Mouse (Mus musculus): ENCODE measurements around the gene Nfu1. TPM values are rescaled to one million over a fixed set of nuclear protein-coding genes. Genes with fewer than 3 reads are reported as not detected.
"Not testable (repeated sequence)": the region's sequence is repeated elsewhere in the genome, so short reads cannot be mapped to it uniquely, and the experiment has no call there.

Gene Nfu1
- total RNA-seq, 1 experiment from 2014 or later, result 74.2 TPM

DNA sequence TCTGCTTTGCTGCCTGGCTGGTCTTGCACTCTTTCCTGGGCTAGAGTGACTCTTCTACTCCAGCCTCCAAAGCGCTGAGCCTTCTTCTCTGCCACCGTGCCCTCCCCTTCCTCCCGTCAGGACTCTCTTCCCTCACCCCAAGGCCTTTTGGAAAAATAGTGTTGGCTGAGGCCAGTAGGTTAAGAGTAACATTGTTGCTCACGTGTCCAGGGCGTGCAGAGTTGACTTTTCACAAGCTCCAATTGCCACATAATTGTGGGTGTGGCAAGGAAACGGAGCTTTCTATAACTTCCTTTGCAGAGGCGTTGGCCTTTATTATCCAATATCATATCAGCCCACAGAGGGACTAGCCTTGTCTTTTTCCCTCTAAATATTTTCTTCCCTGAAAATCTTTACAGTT is 17.9 kb downstream of the Nfu1 start:
- DNase-seq, result peak; percentile 35

DNA sequence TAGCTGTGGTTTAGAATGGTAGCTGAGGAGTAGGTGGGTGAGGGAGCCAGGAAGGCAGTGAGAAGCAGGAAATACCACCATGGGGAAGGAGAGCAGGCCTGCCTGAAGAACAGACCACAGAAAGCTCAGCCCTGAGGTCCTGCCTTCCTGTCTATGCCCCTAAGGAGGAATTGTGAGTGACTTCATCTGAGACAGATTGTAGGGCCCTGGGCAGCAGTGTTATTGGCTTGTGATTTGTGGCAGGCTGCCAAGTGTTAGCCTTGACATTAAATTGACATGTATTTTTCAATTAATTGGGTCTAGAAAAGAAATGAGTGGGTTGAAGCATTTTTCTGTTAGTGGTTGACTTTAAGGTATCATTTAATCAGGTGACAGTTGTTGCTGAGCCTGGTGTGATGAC is 19.8 kb downstream of the Nfu1 start:
- peak; percentile 19 for DNase-seq

DNA sequence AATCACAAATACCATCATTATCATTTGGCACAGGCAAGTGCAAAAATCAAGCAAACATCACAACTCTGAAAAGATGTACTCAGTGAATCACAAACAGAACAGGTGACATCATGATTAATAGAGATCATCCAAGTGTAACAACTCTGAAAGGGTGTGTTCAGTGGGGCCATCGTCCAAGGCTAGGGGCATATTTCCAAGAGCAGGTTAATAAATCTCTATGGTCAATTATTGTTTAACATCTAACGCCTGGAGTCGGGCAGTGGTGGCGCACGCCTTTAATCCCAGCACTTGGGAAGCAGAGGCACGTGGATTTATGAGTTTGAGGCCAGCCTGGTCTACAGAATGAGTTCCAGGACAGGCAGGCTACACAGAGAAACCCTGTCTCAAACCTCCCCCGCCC is 22.3 kb downstream of the Nfu1 start:
- not testable (repeated sequence) for DNase-seq

DNA sequence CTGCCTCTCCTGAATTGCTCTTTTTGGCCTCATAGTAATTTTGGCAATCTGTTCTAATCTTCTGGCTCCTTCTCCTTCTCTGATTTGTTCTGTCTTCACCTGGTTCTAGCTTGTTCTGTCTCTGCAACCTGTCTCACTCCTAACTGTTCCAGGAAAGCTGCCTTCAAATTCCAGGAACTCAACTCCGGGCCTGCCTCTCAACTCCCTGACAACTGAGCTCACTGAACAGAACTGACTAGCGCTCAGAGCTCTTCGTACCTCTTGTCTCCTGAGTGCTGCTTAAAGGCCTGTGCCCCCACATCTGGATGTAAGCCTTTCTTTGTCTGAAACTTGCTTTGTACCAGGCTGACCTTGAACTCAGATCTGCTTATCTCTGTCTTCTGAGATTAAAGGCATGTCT is 23.4 kb downstream of the Nfu1 start:
- DNase-seq, result no peak

DNA sequence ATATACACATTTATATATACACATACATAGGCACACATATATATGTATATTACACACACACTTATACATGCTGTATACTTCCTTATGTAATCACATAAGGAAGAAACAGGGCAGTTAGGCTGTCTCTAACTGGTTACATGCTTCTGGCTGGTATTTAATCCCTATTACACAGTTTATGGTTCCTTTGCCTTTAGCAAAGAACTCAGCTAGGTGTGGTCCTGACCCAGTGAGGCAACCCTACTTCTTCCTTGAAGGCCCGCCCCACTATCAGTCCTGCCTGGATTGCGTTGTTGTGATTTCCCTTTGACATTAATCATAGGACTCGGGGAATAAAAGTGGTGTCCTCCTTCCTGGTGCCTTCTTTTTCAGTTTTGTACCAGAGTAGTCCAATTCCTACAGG is 25.4 kb downstream of the Nfu1 start:
- DNase-seq, result no peak

DNA sequence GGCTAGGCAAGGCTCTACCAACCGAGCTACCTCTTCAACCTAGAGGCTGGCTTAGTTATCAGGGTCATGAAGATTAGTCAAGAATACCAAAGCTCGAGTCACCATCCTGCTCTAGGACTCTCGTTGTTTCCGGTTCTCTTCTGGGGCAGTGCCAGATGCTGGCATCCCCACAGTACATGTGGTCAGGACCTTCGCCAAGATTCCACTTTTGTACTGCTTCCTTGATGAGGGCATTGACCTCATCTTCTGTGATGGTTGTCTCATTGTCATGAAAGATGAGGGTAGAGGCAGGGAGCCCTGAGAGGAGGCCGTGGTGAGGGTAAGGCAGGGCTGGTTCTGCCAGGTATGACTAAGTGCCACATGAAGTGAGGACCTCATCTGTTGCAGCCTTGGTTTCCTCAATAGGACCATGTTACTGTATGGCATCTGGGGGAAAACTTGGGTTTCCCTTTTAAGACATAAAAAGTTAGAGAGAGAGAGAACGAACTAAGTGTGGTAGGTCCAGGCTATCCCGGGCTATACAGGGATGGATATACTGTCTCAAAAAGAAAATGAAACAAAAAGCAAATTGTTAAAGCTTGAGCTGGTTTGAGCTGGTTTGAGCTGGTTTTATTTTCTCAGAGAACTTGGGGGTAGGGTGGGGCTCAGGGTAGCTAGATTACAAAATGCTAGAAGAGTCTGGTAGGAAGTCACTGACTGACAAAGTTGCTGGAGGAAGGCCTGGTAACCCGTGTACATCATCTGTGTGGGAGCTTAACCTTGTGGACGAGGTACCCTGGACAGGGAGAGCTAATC is 29.0 kb downstream of the Nfu1 start:
- DNase-seq, result peak; percentile 27

DNA sequence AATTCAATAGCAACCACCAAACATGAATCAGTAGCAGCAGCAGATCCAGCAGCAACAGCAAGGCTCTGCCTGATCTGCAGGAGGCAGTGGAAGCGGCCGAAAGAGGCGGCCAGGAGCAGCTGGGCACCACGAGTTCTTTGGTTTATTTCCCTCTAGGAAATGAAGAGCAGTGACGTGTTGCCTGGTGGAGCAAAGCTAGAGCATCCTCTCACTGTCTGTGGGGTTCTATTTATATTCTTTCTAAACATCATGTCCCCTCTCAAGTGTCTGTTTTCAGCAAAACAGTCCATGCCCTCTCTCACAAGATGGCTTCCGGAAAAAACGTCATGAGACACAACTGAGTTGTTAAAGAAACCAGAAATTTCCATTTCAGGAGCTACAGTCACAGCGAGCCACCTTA is 30.1 kb downstream of the Nfu1 start:
- no peak for DNase-seq

DNA sequence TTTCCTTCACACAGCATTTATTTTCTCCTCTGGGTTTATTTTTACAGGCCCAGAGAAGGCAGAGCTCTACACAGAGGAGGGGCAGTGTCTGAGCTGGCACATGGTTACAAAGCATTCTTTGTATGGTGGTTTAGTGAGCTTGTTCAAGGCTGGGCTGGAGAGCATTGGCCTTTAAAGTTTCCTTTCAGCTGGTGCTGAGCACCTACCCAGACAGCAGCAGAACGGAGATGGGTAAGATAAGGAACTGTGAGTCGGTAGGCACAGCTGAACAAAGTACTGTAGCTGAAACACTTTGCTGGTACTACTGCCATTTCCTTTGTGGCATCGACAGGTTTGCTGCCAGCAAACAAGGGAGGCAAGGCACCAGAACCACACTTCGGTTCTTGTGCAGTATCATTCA is 31.9 kb downstream of the Nfu1 start:
- DNase-seq, result no peak

DNA sequence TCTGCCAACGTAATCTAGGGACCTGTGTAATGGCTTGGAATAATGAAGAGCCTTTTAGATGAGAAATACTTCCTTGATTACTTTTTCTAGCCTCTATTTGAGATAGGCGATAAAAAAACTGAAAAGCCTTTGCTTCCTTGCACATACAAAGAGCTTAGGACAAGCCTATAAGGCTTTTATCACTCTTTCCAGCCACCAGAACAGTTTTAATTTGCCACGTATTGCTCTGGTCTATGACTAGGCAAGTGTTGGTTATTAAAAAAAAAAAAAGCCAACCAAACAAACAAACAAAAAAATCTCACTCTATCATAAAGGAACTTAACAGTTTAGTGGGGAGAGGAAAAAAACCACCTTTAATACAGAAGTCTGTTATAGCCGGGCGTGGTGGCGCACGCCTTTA is 32.4 kb downstream of the Nfu1 start:
- DNase-seq, result no peak

DNA sequence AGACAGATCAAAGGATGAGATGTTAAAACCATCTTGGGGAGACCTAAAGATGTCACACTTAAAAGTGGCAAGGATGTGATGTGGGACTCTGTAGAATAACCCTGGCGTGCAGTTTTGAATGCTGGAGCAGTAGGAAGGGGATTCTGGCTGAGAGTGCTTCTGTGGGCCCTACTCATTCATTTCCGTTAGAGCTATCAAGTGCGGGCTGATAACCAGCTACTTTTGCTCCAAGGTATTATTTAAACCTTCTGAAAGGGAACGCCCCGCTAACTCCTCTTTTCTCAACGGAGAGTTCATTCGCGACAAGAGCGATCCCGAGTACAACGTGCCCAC is 32.9 kb downstream of the Nfu1 start:
- no peak for DNase-seq

DNA sequence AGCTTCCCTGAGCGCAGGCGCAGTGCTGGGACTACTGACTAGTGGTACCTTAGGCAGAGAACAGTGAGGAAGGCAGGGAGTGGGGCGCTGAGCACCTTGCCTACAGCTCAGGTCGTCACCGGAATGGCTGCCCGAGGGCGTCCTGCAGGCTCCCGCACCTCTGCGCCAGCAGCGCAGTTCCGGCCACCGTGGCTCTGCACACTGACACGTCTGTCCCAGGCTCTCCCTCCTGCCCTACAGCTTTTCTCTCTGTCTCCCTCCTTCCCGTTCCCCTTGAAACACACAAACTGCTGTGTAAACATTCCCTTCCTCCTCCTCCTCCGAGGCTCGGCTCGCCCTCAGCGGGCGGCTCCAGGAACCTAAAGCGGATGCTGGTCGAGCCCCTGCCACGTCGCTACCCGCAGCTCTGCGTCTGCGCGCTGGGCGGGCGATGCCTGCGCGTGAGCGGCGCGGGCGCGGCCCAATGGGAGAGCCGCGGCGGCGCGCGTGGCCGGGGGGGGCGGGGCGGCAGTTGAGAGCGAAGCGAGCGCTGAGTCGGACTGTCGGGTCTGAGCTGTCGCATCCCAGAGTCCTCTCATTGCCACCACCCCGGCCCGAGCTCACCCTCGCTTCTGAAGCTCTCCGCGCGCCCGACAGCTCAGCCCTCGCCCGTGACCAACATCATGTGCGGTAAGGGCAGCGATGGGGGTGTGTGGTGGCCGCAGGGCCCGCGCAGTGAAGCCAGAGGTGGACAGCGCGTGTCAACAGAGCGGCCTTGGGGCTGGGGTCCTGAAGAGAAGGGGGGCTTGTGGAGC is 33.5 kb downstream of the Nfu1 start, which contains the start of gene Gfpt1:
Gene Gfpt1, plus strand, starts transcription at position 510 of the 794 bp plus-strand sequence.
- DNase-seq, result peak; percentile 98

DNA sequence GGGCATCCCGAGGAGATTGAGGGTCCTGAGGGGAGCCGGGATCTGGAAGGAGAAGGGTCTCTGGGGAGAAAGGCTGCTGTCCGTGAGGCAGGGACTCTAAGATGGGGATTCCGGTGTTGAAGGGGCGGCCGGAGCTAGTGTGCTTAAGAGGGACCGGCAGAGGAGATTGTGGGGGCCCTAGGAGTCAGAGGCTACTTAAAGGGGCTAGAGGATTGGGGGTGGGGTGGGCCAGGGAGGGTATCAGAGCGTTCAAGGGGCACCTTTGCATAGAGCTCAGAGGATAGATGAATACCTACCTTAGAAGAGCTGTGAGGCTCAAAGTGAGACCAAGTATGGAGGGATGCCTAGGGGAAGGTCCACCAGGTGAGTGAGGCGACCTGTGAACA is 34.1 kb downstream of the Nfu1 start:
- DNase-seq, result no peak

DNA sequence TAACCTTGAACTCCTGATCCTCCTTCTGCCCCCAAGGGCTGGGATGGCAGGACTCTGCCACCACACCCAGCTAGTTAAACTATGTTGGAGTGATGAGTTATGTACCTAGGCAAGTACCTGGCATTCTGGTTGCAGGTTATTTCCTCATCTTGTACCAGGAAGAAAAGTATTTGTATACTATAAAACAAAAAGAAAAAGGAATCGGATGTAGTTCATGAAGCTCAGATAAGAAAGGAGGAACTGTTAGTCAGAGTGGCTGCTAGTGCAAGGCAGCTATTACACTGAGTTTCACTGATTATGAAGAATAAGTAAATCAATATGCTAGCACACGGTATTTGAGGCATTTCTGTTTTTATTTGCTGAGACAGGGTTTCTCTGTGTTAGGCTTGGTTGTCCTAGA is 35.9 kb downstream of the Nfu1 start:
- DNase-seq, result no peak

DNA sequence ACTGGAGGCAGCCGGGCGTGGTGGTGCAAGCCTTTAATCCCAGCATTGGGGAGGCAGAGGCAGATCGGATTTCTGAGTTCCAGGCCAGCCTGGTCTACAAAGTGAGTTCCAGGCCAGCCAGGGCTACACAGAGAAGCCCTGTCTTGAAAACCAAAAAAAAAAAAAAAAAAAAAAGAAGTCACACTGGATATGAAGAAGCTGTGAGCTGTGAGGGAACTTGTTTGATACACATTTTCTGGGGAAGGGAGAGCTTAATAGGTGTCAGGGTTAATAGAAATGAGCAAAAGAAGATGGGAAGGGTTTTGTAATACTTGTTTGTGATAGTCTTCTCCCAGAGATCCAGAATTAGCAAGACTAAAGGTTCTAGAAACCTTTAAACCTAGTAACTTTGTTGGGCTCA is 36.5 kb downstream of the Nfu1 start:
- DNase-seq, result no peak

DNA sequence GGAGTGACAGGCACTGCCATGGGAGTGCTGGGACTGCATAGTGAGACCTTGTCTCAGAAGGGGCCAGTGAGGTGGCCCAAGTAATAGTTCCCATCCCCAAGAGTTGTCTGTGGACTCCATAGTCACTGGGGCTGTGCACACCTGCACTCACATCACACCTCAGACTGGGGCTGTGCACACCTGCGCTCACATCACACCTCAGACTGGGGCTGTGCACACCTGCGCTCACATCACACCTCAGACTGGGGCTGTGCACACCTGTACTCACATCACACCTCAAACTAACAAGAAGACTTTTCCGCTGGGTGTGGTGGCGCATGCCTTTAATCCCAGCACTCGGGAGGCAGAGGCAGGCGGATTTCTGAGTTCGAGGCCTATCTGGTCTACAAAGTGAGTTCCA is 39.7 kb downstream of the Nfu1 start:
- DNase-seq, result not testable (repeated sequence)

DNA sequence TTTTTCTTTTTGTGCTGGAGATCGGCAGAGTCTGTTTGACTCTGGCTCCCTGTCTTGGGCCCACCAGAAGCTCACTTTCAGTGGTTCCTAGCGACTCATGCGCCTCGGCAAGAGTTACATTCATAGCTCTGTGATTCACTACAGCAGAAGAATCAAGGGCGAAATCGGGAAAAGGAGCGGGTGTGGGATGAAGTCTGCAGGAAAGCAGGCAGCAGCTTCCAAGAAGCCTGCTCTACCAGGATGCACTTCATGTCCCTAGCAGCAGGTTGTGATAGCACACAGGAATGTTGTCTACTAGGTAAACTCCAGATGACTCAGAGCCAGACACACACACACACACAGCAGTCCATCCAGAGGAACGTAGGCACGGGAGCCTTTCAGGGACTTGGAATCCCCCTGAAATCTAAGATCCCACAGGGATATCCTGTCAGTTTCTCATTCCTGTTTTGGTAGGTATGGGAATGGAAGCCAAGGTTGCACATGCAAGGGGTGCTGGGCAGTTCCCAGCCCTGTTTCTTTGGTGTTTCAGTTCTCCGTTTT is 42.9 kb downstream of the Nfu1 start:
- no peak for DNase-seq

DNA sequence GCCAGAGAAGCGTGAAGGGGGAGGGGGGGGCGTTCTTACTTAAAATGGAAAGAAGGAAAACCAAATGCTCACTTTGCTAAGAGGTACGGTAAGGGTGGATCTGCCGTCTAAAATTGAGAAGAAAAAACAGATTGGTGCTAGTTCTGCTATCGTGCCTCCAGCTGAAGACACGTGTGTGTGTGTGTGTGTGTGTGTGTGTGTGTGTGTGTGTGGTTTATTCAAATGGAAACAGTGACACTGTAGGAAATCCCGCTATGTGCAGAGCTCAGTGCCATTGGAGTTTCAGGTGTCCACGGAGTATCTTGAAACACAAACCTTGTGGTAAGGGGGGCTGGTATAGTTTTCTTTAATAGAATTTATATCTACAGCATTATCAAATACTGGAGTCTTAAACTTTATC is 45.2 kb downstream of the Nfu1 start:
- no peak for DNase-seq

DNA sequence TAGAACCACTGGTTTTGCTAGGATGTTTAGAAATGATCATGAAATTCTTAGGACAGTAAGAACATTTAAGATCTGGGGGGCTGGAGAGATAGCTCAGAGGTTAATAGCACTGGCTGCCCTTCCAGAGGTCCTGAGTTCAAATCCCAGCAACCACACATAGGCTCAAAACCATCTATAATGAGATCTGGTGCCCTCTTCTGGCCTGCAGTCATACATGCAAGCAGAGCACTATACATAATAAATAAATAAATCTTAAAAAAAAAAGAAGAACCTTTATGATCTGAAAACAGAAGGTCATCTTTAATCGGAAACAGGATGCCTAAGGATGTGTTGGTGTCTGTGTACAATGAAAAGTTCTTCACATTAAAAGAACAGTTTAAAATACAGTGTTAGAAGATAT is 50.7 kb downstream of the Nfu1 start:
- no peak for DNase-seq

DNA sequence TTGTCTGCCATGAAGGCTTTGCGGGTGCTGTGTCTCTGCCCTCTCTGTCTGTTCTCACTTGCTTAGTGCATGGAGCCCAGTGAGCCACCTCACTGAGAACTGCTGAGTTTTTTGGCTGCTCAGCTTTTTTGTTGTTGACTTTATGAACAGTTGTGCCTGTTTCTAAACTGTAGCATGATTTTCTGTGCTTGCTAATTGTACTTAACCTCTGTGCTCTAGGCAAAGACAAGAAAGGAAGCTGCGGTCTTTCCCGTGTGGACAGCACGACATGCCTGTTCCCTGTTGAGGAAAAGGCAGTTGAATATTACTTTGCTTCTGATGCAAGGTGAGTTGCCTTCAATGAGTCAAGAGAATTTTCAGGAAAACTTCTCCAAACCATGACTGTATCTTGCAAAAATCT is 54.5 kb downstream of the Nfu1 start:
- DNase-seq, result no peak

DNA sequence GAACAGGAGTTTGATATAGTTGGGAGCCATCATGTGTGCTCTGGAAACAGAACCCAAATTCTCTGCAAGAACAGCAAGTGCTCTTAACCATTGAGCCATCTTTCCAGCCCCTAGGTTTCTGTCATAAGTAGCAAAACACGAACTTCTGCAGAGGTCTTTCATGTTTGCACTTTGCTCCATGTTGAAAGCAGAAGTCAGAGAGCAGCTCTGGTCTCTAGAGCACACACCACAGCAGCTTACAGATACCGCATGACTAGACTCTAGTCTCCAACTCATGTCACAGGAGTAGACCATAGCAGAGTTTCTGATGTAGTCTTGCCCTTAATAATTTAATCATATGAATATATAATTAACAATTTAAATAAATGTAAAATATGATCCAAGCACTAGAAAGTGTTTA is 59.2 kb downstream of the Nfu1 start:
- no peak for DNase-seq

DNA sequence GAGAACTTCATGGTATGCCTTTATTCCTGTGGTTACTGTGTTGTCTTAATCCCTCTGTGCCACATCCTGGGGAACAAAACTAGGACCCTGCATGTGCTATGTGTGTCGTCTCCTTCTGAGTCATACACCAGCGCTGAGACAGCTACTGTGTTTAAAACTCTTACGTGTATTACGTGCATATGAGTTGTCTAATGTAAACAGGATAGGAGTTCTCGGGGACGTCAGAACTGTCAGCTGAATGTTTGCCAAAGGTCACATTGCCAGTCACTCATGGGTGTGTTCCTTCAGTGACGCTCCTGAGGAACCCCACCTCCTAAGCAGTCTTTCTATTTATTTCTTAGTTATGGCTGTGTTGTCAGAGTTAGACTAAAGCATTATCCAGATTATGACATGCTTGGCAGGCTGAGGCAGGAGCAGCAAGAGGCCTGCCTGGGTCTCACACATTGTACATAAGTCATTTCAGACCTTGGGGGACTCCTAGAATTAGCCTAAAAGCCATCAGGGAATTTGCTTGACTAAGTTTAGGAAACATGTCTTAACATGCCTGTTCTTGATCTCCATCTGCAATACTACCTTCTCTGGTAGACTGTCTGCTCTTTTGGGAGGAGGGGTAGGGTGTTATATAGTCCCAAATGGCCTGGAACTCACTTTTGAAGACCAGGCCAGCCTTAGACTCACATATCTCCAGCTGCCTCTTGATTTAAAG is 60.3 kb downstream of the Nfu1 start:
- DNase-seq, result no peak

DNA sequence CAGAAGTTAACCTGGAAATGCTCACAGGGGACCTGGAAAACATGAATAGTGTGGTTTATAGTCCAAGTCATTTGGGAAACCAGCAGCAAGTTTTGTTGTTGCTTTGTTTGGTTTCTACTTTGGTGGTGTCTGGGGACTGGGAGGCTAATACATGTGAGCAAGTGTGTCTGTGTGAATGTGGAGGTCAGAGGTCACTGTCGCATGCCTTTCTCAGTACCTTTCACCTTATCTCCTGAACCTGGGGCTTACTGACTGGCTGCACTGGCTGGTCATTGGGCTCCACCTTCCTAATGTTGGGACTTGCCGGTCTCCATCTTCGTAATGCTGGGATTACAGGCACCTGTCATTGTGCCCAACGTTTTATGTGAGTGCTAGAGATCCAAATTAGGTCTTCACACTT is 61.6 kb downstream of the Nfu1 start:
- DNase-seq, result no peak

DNA sequence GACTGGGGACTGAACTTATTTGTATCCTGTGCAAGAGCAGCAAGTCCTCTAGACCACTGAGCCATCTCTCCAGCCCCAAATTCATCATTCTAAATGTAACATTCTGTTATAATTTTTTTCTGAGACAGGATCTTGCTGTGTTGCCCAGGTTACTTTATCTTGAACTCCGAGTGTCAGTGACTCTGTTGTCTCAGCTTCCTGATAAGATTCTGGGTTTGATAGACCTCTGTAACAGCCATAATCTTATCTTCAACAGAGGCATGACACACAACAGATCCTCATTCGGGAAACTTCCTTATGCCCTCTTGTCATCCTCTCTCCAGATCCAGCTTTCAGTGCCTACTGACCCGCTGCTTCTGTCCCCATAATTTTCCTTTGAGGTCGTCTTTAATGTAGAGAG is 63.7 kb downstream of the Nfu1 start:
- no peak for DNase-seq
